Mouse (Mus musculus) heart, adult 8-10 months (tissue): Measurements from ENCODE around the gene Rtf2. TPM values are rescaled to one million over a fixed set of nuclear protein-coding genes. Genes with fewer than 3 reads are reported as not detected.

Source experiments
- DNase-seq: peaks from one replicate; pipeline ENCODE4 v3.0.0; 2022; ENCODE audit warnings: low spot score
- total RNA-seq, 4 experiments: library from RNA; stranded (reverse); gene quantifications; 2 replicates each; pipeline ENCODE4 v1.2.4; 2022

Rtf2 gene
- total RNA-seq = 10 to 100 TPM; 30.2 to 38.1 (median 31.4) TPM

- peak; percentile 99 for DNase-seq
These were observed at the start of gene Rtf2 for GRCm38 (mm10) chr2:172439843-172440639. TSS of gene Rtf2 (plus strand) at chr2:172440556.

- DNase-seq = no peak
These were observed 48.3 kb upstream of the Rtf2 start for GRCm38 (mm10) chr2:172392041-172392521.

DNA sequence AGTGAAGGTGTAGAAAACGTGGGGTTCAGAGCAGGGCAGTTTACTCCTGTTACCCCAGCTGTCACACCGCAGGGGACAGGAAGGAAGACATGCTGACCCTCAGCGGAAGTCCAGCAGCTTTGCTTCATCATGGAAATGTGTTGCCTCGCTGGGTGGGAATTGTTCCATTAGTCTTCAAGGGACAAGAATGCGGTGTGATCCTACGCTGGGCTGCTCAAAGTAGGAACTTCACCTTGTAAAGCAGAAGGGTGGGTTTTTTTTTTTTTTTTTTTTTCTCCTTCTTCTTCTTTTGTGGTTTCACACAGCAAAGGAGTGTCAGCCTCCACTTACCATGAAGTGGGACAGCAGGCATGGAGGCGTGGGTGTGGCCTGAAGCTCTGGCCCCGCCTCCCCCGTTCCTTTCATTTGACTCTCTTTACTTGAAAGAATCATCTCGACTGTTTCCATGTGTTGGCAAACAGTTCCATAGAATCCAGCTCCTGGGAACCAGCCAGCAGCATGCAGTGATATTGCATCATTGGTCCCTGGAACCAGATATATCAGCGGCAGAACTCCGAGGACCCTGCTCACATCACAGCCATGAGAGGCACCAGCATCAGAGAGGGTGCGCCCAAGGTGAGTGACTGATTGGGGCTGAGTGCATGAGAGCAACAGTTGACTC lies 46.8 kb upstream of the Rtf2 start, which contains the start of gene Cass4:
Cass4 (plus strand) TSS at position 404 of the 661 bp plus-strand sequence.
- no peak for DNase-seq

DNA sequence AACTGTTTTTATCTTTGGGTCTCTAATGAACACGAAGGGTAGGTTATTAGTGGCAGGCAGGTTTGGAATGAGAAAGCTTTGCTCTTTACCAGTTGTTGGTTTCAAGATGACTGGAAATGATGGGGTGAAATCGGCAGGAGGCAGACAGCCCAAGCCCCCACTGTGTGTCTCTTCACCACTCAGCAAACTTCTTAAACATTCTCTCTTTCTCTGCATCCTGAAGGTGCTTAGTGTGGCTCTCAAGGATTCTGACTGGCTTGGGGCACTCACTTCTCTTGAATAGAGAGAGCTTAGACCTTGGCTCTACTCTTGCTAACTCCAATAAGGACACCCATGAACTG lies 46.3 kb upstream of the Rtf2 start:
- DNase-seq = no peak

- DNase-seq = no peak
These were observed 45.7 kb upstream of the Rtf2 start for GRCm38 (mm10) chr2:172394671-172395070.

- DNase-seq = no peak
These were observed 44.4 kb upstream of the Rtf2 start for GRCm38 (mm10) chr2:172395961-172396360.

GRCm38 (mm10) chr2:172399901-172400300 lies 40.5 kb upstream of the Rtf2 start:
- DNase-seq = no peak

DNA sequence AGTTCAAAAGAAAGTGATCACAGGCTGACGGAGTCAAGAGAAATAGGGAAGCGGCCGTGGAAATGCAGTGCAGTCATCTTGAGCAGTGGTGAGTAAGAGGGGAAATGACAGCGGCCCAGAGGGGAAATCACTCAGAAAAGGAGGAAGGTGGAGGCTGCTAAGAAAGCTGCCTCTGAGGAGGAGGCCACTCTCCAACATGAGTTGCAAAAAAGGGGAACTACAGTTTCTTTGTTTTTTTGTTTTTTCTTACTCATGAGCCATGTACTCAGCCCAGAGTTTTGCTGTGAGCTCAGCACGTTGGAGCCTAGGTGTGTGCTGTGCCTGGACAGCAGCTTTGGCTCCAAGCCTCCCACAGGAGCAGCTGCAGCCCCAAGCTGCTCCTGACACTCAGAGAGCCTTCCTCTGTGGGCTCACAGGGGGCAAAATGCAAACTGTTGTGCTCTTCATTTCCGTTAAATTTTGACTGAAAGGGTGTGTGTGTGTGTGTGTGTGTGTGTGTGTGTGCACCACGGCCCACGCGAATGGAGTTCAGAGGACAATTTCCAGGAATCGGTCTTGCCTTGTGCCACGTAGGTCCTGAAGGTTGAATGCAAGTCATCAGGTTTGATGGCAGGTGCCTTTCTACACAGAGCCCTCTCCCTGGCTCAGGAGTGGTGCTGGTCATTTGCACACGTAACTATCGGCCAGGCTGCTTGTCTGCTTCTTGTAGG lies 39.1 kb upstream of the Rtf2 start:
- DNase-seq = no peak

GRCm38 (mm10) chr2:172404239-172404638 lies 36.1 kb upstream of the Rtf2 start:
- no peak for DNase-seq

- no peak for DNase-seq
These were observed 35.3 kb upstream of the Rtf2 start for GRCm38 (mm10) chr2:172405011-172405410.

DNA sequence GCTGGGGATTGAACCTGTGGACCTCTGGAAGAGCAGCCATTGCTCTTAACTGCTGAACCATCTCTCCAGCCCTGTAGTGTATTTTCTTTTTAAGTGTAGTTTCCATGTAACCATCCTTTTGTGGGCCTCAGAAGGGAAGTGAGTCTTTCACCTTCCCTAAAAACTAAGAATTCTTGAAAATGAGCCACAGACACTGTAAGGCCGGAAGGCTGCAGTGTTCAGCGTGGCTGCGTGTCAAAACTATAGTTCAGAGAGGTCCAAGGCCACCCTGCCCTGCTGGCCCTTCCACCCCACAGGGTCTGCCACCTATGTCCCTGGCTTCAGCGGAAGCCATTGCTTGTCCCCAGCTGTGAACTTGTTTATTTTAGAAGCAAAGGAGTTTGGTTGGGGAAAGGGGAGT lies 34.2 kb upstream of the Rtf2 start:
- no peak for DNase-seq

DNA sequence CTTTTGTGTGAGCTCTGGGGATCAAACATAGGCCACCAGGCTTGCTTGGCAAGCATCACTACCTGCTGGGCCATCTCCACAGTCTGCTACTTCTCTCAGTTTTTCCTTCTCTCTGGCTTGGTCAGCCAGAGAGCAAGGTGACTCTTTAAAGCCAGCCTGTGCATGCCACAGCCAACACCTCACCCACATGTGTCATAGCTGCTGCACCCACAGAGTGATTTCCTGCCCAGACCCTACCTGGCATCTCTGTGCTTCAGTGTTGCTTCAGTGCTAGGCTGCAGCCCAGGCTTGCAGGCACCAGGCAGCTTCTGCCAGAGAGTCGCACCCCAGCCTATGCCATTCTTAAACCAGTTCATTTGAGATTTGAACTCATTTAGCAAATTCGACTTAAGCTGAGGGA lies 32.9 kb upstream of the Rtf2 start:
- no peak for DNase-seq

- DNase-seq = no peak
These were observed 29.7 kb upstream of the Rtf2 start for GRCm38 (mm10) chr2:172410686-172411085.

DNA sequence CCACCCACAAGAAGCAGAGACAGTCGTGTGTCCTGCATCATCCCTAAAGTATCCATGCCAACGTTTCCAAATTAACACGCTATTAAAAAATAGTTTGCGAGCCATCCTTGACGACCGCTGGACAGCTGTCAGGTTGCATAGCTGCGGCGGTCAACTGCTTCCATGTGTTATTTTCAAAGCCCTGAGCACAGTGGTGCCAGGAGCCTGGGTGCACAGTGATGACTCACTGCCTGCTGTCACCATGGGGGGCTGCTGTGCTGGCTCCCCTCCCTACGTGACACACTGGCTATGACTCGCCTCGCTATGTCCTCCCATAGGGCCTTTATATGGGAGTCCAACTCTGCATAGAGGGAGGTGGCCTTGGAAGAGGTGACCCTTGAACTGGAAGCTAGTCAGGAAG lies 29.3 kb upstream of the Rtf2 start:
- no peak for DNase-seq

- DNase-seq = no peak
These were observed 27.9 kb upstream of the Rtf2 start for GRCm38 (mm10) chr2:172412454-172412853.

DNA sequence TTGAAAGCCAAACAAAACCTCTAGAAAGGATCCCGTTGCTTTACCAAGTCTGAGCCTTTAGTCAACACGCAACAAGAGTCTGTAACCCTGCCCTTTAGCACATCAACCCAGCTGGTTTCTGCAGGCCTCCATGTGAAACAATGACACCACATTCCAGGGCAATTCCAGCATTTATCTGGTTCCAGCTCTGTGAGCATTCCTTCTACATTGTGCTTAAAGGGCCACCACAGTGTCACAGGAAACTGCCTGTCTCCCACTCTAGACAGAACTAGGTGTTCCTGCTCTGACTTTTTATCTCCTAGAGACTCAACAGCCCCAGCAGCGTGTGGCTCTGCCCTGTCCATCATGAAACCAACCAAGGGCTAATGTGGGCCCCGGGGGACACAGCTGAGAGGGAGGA lies 27.1 kb upstream of the Rtf2 start:
- DNase-seq = no peak

DNA sequence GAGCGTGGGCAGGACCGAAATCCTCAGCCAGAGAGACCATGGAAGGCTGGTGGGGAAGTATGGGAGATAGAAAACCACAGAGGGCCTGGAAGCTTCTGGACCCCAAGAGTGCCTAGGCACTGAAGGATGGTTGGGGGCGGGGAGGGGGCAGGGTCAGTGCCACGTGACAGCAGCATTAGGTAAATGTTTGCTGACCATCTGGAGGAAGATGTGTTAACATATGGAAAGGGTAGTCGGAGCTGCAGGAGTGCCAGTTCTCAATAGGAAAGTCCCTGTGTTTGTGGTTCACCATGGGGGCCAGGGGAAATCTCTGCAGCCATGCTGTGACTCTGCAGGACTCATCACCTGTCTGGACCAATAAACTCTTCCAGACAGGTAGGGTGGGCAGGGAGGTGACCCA lies 26.5 kb upstream of the Rtf2 start:
- no peak for DNase-seq

- DNase-seq = no peak
These were observed 24.1 kb upstream of the Rtf2 start for GRCm38 (mm10) chr2:172416218-172416617.

DNA sequence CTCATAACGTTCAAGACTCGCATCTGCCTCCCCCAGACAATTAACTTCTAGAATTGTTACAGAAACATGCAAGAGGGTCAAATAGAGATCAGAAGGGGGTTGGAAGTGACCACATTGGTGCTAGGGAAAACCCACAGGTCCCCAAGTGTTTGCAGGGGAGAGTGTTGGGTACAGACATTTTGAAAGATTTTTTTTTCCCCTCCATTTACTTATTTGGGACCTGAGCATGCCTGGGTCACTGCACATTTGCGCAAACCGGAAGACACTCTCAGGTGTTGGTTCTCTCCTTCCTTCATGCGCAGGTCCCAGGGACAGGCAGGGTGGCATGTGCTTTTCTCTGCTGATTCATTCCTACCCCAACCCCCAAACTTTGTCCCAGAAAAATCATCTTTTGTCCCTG lies 23.5 kb upstream of the Rtf2 start:
- no peak for DNase-seq

GRCm38 (mm10) chr2:172418208-172418607 lies 22.1 kb upstream of the Rtf2 start:
- no peak for DNase-seq

DNA sequence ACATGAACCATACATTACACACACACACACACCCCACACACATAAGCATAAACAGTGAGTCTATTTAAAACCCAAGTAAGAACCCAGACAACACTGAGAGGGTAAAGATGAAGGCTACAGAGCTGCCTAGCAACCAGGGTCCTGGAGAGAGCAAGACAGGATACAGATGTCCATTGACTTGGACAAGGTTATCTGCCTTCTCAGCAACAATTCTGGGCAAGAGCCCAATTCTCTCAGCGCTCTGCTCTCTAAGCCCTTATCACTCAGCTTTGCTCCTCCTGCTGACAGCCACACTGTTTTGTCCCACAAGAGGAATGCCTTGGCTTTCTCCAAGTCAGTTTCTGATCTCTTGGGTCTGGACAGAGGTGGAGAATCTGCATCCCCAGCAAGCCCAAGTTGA lies 9.7 kb upstream of the Rtf2 start:
- DNase-seq = no peak

DNA sequence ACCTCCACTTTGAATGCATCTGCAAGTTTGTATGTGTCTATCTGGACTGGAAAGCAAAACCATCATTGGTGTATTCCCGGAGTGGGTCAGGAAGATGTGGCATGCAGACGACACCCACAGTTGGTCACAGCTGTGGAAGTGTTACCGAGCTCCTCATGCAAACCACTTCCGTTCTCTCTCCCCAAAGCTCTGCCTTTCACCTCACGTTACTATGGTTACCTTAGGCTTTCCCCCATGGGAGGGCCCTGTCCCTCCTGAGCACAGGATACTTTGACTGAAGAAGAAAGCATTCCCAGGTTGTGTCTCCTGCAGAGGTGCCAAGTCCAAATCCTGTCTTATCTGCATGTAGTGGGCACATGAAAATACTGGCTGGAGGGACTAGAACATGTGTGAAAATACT lies 6.6 kb upstream of the Rtf2 start:
- no peak for DNase-seq
